Mouse (Mus musculus): Measurements from ENCODE around the gene Pigm. TPM values are rescaled to one million over a fixed set of nuclear protein-coding genes. Genes with fewer than 3 reads are reported as not detected.

The Pigm gene
- total RNA-seq, 2 experiments from 2014 or later = 3.8 to 3.9 TPM

DNA sequence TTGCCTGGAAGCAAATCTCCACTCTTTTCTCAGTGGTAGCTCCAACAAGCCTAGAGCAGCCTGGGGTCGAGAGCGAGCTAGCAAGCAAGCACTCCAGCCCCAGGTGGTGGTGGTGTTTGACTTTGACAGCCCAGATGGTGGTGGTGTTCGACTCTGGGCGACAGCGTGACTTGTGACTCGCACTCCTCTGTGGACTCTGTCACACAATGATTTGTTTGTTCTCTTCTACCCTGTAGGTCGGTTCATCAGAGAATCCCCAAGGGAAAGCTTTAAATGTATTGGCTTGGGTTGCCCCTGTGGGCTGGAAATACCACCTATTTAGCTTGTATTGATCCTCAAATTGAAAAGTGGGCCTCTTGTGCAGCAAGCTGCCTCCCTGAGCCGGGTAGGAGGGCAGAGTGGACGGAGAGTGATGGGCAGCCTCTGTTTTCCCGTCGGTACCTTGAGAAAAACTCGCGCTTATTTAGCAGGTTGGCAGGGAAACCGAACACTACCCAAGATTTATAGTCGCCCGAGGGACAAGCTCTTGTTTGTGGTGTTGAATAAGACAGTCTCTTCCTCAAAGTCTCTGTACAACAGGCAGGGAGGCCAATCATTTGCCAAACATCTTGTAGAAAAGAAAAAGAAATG lies 29.8 kb downstream of the Pigm start:
- no peak for TF ChIP-seq CTCF (IDR thresholded peaks at IDR 0.05)
- Histone ChIP-seq H3K4me3 (no peak overlapping the region), H3K27ac (no peak overlapping the region)
- DNase-seq = no peak
- intact Hi-C loops (cut with DNase I) = loop anchor here (5.0 kb wide), 1 partner anchor 226 kb away; the partner anchor contains the start of gene Dusp23

GRCm38 (mm10) chr1:172408996-172409395 lies 32.6 kb downstream of the Pigm start:
- TF ChIP-seq CTCF (IDR thresholded peaks at IDR 0.05) = peak; percentile 99
- Histone ChIP-seq H3K4me3 (no peak overlapping the region), H3K27ac (no peak overlapping the region; the same call in 1 of the 2 replicates)
- intact Hi-C loops (cut with DNase I) = loop anchor here (5.0 kb wide), 1 partner anchor 223 kb away; the partner anchor contains the start of gene Dusp23
- no peak for DNase-seq

DNA sequence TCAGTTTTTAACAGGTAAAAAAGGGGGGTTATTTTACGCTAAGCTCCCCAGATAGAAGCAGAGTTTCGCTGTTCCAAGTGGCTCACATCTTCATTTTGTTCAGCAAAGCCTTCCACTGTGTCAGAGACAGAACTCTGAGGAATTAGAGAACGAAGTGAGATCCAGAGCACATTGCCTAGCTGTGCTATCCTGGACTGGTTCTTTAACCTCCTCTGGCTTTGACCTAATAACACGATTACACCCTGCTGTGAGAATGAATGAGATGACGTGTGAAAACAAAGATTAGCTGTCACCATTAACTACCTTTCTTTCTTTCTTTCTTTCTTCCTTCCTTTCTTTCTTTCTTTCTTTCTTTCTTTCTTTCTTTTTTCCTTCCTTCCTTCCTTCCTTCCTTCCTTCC lies 33.1 kb downstream of the Pigm start:
- Histone ChIP-seq H3K4me3 (no peak overlapping the region), H3K27ac (peak overlapping the region; percentile 4; the same call in 1 of the 2 replicates)
- TF ChIP-seq CTCF (IDR thresholded peaks at IDR 0.05) = no peak
- DNase-seq = no peak
- intact Hi-C loops (cut with DNase I) = loop anchor here (5.0 kb wide), 1 partner anchor 223 kb away; the partner anchor contains the start of gene Dusp23

DNA sequence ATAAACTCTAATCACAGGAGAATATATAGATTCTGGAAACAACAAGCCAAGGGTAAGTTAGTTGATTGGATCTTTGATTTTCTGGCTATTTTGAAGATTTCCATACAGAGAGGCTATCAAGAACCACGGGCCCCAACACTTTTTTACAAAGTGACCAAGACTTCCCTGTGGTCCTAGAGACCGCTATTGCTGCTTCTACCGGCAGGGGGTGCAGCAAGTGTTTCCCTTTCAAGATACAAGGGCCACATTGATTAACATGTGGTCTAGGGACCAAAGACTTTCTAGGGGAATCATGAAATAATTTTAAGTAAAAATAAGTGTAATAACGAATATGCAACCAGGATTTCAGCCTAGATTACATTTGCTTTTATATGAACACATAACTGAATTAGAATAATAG lies 34.5 kb downstream of the Pigm start:
- intact Hi-C loops (cut with DNase I) = loop anchor here (5.0 kb wide), 1 partner anchor 986 kb away; no protein-coding TSS in a partner anchor
- TF ChIP-seq CTCF (IDR thresholded peaks at IDR 0.05) = peak; percentile 85
- no peak overlapping the region for H3K27ac ChIP-seq
- H3K4me3 ChIP-seq = no peak overlapping the region
- DNase-seq = peak; percentile 65

DNA sequence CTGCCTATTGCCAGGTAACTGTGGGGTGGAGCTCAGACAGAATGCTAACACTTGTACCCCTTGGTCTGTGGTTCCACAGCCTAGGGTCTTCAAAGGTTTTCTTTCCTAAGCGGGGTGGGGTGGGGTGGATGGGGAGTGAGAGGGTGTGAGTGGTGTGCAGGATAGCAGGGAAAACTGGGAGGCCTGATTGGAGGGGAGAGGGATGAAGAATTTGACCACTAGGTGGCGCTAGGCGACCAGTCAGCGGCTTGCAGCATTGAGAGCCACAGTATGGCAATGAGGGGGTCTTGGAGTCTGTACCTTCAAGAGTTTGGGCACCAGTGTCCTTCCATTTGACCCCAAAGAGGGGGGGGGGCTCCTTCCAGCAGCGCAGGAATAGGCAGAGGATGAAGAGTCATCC lies 35.9 kb downstream of the Pigm start:
- H3K27ac ChIP-seq = no peak overlapping the region
- peak; percentile 76 for DNase-seq
- H3K4me3 ChIP-seq = no peak overlapping the region
- intact Hi-C loops (cut with DNase I) = loop anchor here (1.0 to 5.0 kb wide), 2 partner anchors 78 to 985 kb away; no protein-coding TSS in a partner anchor
- peak; percentile 94; the same call in 1 of the 2 replicates for TF ChIP-seq CTCF (IDR thresholded peaks at IDR 0.05)

- no peak overlapping the region for H3K4me3 ChIP-seq
- no peak overlapping the region for H3K27ac ChIP-seq
- DNase-seq = no peak
- intact Hi-C loops (cut with DNase I) = loop anchor here (5.0 kb wide), 1 partner anchor 984 kb away; no protein-coding TSS in a partner anchor
- no peak for TF ChIP-seq CTCF (IDR thresholded peaks at IDR 0.05)
Measured at GRCm38 (mm10) chr1:172413491-172414230, 37.3 kb downstream of the Pigm start.

- H3K27ac ChIP-seq = no peak overlapping the region
- no peak overlapping the region for H3K4me3 ChIP-seq
- DNase-seq = no peak
- intact Hi-C loops (cut with DNase I) = loop anchor here (5.0 kb wide), 1 partner anchor 983 kb away; no protein-coding TSS in a partner anchor
- TF ChIP-seq CTCF (IDR thresholded peaks at IDR 0.05) = no peak
Measured at GRCm38 (mm10) chr1:172414231-172414585, 37.9 kb downstream of the Pigm start.

- no peak for TF ChIP-seq CTCF (IDR thresholded peaks at IDR 0.05)
- no peak for DNase-seq
- intact Hi-C loops (cut with DNase I) = no loop called here
- Histone ChIP-seq H3K27ac (no peak overlapping the region), H3K4me3 (no peak overlapping the region)
Measured at GRCm38 (mm10) chr1:172415061-172415460, 38.7 kb downstream of the Pigm start.

GRCm38 (mm10) chr1:172418173-172418572 lies 41.8 kb downstream of the Pigm start:
- intact Hi-C loops (cut with DNase I) = no loop called here
- H3K4me3 ChIP-seq = no peak overlapping the region
- H3K27ac ChIP-seq = no peak overlapping the region
- TF ChIP-seq CTCF (IDR thresholded peaks at IDR 0.05) = no peak
- DNase-seq = no peak

GRCm38 (mm10) chr1:172418642-172419041 lies 42.3 kb downstream of the Pigm start:
- intact Hi-C loops (cut with DNase I) = no loop called here

DNA sequence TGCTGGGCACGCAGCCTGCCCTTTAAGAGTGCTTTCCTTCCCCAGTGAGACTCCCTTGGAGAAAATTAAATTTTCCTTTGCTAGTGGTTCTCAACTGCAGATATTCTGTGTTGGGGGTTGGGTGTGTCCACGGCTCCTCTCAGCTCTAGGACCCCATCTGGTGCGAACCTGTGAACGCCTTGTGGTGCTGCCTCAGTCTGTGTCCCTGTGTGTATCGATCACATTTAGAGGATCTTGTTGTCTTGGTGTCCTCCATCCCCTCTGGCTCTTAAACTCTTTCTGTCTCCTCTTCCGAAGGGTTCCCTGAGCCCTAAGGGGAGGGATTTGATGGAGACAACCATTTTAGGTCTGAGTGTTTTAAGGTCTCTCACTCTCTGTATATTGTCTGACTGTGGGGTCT lies 43.8 kb downstream of the Pigm start:
- TF ChIP-seq CTCF (IDR thresholded peaks at IDR 0.05) = no peak
- intact Hi-C loops (cut with DNase I) = no loop called here
- H3K4me3 ChIP-seq = no peak overlapping the region

More at GRCm38 (mm10) chr1:172418642-172419041, 42.3 kb downstream of the Pigm start:
- DNase-seq = no peak
- H3K4me3 ChIP-seq = no peak overlapping the region
- H3K27ac ChIP-seq = no peak overlapping the region
- TF ChIP-seq CTCF (IDR thresholded peaks at IDR 0.05) = no peak

GRCm38 (mm10) chr1:172423393-172423792 lies 47.0 kb downstream of the Pigm start:
- H3K27ac ChIP-seq = no peak overlapping the region
- no peak for TF ChIP-seq CTCF (IDR thresholded peaks at IDR 0.05)
- intact Hi-C loops (cut with DNase I) = no loop called here
- no peak overlapping the region for H3K4me3 ChIP-seq
- no peak for DNase-seq

More for the DNA sequence above, 43.8 kb downstream of the Pigm start:
- DNase-seq = no peak
- no peak overlapping the region for H3K27ac ChIP-seq

DNA sequence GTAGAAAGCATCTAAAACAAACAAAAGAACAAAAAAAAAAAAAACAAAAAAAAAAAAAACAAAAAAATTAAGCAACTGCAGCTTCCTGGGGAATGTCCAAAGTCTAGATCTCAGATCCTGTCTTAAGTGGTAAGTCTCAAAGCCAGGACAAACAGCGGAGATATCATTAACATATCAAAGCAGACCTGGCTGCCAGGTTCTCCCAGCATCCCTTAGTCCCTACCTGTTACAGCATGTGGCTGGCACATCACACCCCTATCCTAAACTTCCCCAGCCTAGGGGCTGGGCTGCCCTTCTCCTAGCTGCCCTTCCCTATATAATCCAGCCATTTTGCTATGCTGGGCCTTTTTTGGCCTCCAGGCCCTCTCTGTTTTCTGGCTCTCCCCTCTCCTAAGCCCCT lies 50.1 kb downstream of the Pigm start:
- no peak for TF ChIP-seq CTCF (IDR thresholded peaks at IDR 0.05)
- DNase-seq = no peak
- Histone ChIP-seq H3K27ac (no peak overlapping the region), H3K4me3 (no peak overlapping the region)
- intact Hi-C loops (cut with DNase I) = no loop called here
